Mouse (Mus musculus) 3134 (cell line): ENCODE measurements at regions not wholly inside any gene's neighbourhood (a gene's known extent, or its start where the extent isn't known, plus 50 kb on each side); places are given as distances from the start of the nearest gene placed in this dataset.
A peak's percentile ranks its signal among the peaks of the same experiment; 100 is the strongest.

ENCODE experiments used
- DNase-seq: peaks from one replicate; pipeline ENCODE4 v3.0.0-alpha.2; 2011; ENCODE audit warnings: low spot score; ENCODE audit not compliant: insufficient read length; ENCODE audit errors: extremely low read depth

DNA sequence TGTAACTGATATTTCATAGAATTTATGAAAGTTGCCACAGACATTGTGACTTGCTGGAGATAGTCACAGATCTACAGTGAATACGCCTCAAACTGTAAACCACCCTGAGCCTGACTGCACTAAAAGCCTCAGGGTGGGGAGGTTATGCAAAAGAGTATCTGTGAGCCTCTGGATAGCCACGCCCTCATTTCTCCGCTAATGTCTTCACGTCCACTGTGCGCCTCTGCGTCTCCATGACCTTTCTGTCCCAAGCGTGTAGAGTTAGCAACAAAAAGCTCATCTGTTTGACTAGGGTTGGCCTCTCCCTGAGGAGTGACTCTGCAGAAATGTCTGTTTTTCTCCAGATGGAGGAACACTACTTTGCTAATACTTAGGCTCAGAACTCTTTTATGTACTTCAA lies 170.8 kb upstream of the Gm49356 start:
- DNase-seq, result no peak

DNA sequence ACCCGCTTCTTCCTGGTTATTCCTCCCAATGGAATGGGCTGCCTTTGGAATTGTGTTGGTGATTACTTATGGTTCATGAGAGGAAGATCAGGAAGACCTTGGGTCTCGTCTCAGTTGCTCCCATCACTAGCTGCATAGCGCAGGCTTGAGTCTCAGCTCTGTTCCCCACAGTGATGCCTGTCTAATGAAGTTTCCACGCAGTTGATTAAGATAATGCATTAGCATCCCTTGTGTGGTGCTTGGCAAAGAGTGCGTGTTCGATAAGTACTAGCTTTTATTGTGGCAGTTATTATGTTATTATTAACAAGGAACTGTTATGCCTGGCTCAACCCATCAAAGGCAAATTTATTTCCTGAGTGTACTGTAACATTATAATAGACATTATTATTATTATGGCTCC lies 169.7 kb upstream of the Gm49356 start:
- DNase-seq, result no peak

DNA sequence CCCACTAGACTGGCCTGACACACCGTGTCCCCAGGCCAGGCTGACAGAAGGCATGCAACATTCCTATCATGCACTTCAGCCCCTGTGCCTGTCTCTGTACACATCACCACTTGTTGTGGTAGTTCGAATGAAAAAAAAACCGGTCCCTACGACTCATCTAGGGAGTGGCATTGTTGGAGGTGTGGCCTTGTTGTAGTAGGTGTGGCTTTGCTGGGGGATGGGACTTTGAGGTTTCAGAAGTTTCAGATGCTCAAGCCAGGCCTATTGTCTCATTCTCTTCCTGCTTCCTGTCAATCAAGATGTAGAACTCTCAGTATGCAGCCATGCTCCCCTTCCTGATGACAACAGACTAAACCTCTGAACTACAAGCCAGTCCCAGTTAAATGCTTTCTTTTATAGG lies 162.1 kb upstream of the Gm49356 start:
- DNase-seq, result peak; percentile 8

DNA sequence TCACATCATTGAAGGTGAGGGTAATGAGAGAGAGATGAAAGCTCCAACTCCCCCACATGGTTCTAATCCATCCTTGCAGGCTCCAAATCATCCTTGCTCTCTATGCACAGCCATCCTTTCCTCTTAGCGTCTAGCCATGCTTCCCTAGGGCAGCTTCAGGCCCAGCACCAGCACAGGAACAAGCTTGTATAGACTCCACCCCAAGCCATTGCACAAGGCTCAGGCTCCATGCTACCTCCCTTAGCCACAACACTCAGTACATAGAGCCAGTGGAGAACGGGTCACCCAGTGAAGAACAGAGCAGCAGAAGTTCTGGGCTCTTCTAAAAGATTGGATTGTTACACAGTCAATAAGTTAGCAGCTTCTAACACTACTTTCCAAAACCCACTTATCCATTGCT lies 160.8 kb upstream of the Gm49356 start:
- no peak for DNase-seq

DNA sequence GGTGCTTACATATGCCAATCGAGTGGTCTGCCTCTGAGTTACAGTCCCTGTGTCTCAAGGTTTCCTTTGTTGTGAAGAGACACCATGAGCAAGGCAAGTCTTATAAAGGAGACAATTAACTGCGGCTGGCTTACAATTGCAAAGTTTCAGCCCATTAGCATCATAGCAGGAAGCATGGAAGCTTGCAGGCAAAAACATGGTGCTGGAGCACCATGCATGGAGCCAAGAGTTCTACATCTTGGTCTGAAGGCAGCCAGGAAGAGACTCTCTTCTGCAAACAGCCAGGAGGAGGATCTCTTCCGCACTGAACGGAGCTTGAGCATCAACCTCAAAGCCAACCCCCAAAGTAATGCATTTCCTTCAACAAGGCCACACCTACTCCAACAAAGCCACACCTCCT lies 158.2 kb upstream of the Gm49356 start:
- no peak for DNase-seq

DNA sequence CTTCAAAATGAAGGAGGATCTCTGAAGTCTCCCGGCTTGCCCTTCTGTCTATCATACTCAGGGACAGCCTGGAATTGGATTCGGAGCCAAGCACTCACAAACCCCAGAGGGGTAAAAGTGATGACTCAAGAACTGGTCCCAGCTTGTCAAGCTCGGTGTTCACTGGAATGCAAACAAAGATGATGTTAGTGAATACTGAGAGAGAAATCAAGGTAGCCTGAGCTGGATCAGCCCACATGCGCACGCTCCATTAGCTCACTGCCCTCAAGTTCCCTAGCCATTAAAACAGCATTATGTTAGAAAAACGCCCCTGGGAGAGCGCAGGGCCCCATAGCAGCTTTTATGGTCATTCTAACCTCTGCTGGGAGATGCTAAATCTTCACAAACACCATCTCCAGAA lies 157.8 kb upstream of the Gm49356 start:
- DNase-seq, result no peak

DNA sequence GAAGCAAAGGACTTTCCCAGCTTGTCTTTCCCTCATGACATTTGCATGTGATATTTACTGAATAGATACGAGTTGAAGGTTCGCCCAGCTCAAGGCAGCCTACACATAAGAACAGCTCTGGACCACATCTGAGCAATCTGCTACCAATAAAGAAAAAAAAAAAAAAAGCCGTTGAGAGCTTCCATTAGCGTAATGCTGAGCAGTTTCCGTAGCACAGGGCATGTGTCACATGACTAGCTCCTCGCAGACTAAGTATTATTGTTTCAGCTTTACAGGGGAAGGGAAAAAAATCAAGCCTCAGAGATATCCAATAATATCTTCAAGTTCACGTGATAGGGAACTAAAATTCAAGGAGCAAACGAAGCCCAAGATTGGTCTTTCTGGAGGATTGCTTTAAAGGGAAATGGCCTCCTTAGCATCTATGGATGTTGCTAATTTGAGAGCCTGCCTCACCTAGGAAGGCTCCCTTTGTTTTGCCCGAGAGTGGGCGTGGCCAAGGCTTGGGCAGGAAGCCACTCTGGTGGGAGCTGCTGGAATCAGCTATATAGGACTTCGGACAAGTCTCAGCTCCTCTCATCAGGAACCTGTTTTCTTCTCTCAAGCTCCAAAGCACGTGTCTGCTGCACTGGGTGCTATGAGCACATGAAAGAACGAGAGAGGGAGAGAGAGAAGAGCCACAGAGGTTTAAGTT lies 157.0 kb upstream of the Gm49356 start:
- no peak for DNase-seq
